Mouse (Mus musculus): Measurements from ENCODE around the gene Col12a1.
"Not testable (repeated sequence)": the region's sequence is repeated elsewhere in the genome, so short reads cannot be mapped to it uniquely, and the experiment has no call there.

Gene Col12a1

GRCm38 (mm10) chr9:79689342-79689741, 29.3 kb downstream of the Col12a1 start:
- no peak for DNase-seq

GRCm38 (mm10) chr9:79687227-79687626, 31.4 kb downstream of the Col12a1 start:
- DNase-seq: no peak

GRCm38 (mm10) chr9:79686049-79686448, 32.6 kb downstream of the Col12a1 start:
- no peak for DNase-seq

GRCm38 (mm10) chr9:79680453-79681240, 38.0 kb downstream of the Col12a1 start:
- DNase-seq: peak; percentile 18

GRCm38 (mm10) chr9:79668806-79669205, 49.8 kb downstream of the Col12a1 start:
- not testable (repeated sequence) for DNase-seq

- DNase-seq: no peak
These were observed 65.1 kb downstream of the Col12a1 start for GRCm38 (mm10) chr9:79653327-79654150.

GRCm38 (mm10) chr9:79648587-79648986, 70.0 kb downstream of the Col12a1 start:
- no peak for DNase-seq

DNA sequence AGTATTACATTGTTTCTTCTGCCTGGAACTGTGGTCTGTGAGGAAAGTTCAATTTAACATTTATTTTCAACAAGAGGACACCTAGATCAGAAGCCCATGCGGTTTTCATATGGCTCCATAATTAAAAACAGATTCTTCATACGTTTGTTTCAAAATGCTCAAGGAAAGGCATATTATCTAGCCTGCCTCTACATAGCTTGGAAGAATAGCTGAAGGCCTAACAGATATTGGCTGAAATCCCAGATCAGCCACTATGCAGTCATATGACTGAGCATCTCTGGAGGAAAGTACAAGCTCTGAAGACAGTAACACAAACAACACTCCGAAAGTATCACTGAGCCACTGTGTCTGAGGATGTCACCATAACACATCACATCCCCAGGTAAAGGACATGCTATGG, 72.9 kb downstream of the Col12a1 start:
- DNase-seq: peak; percentile 10

DNA sequence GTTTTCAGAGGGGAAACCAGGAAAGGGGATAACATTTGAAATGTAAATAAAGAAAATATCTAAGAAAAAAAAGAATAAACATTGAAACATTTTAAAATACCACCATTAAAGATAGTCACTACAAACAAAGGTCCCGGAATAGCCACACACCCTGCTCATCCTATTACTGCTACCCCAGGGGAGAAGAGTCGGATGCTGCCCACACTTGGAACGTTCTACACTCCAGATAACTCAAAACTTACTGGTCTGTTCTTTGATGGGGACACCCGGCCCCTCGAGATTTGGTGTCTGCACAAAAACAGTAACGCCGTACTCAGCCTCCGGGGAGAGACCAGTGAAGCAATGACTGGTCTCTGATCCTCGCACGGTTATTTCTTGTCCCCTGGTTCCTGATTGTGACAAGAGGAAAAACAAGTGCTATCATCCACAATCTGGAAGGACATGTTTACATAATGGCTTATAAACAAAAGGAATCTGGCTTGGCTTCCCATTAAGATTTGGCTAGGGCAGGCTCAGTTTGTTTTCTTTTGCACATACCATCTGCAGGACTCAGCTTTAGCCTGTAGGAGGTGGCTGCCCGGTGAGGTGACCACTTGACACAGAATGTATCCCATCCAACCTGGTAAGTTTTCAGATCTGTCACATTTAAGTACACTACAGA, 79.1 kb downstream of the Col12a1 start:
- DNase-seq: no peak

DNA sequence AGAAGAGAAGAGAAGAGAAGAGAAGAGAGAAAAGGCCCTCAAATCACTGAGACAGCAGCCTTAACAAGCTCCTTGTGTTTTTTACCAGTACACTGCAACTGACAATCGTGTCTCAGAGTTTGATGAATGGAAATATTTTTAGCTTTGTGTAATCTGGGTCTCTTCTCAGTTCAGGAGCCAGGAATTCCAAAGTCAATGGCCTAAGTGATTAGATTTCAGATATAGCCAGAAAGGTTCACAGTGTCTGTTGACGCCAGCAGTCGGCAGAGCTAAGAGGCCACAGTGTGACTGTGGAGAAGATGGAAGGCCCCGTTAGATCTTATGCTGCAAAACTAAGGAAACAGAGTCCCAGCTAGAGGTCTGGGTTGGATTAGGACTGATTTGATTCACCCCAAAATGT, 80.8 kb downstream of the Col12a1 start:
- no peak for DNase-seq

GRCm38 (mm10) chr9:79634076-79634475, 84.6 kb downstream of the Col12a1 start:
- DNase-seq: no peak

DNA sequence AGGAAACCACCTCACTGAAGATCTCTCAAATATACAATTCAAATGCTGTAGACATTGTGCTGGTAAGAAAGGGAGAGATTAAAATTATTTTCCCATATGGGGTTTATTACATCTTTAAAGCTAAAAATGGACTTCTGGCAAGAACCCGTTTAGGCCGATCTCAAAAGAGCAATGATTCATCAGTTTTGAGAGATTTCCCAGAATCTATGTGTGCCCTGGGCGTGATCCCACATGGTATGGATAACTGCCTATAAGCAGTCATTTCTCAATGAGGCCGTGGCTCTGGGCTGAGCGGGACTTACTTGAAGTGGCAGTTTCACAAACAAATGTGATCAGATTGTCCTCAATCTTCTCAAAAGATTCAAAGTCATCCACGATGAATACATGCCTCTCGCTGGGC, 87.4 kb downstream of the Col12a1 start:
- DNase-seq: no peak

DNA sequence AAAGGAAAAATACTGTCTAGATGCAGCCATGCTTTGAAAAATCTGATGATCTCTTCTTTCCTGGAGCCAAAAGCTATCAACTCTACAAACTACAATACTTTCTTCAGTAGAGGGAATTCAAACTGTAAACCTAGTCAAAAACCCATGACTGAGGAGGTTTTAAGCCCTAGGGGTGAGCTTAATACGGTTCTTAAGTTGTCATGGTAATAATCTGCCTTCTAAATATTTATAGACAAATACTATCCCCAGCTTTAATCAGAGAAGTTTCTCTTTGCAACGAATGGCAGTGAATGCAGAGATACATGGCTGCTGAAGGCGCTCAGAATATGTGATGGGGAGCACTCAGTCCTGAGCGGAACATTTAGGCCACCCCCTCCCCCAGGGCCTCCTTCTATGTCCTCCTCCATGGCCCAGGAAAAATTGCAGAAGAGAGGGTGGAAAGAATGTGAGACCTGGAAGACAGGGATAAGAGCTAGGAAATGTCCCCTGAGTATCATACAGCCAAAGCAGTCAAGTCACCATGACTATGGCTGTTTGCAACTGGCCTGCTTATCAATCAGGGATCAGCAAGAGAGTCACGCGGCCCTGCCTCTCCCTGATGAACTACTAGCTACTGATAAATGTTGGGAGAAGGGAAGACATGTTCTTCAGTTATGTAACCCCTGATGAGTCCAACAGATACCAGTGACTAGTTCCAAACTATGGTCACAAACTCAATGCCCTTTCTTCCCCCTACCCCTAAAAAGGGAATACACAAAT, 99.6 kb downstream of the Col12a1 start:
- no peak for DNase-seq

DNA sequence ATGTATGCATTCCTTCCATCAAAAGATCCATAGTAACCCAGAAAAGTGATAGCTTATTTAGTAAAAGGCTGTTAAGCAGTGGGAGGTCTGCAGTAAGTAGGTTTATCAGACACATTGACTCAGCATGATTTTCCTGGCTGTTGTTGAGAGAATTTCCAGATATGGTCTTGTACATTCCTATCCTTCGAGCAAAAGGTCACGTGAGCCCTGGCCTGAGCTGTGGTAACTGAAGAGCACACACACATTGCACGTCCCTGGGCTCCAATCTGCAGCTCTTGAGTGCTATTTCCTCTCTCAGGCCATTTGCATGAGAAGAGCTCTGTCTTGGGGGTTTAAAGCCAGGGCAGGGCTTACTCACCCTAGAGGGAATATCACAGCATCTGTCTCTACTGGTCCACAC, 101.3 kb downstream of the Col12a1 start:
- peak; percentile 61 for DNase-seq

GRCm38 (mm10) chr9:79616040-79616439, 102.6 kb downstream of the Col12a1 start:
- DNase-seq: no peak

DNA sequence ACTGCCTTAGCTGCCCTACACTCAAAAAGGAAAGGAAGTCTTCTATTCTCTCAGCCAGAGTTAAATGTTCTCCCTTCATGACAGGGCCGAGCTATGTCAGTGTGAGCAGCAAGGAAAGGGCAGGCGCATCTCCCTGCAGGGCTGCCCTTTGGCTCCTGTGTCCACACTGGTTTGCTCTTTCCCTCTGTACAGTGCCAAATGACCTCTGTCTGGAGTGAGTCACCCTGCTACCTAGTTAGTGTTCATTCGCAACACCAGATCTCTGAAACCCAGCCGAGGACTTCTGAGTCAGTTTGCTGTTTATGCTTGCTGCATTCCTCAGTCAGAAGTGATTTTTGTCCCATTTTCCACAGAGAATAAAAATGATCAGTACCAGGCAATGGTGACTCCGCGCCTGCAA, 108.3 kb downstream of the Col12a1 start:
- peak; percentile 66 for DNase-seq

DNA sequence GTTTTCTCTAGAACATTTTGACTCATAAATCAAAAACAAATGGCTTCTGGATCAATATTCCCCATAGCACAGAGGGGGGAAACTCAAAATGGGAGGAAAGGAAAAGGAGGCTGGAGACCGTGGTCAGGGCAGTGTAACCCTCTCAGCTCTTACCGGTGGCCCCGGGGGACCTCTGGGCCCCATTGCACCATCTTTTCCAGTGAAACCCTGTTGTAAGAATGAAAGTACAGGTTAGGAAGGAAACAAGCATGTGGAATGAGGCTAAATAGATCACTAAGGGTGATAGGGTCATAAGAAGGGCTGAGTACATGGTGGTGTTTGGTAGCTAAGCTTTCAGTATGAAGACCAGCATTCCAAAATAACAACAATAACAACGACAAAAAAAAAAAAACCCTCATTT, 109.0 kb downstream of the Col12a1 start:
- DNase-seq: no peak

- no peak for DNase-seq
These were observed 109.8 kb downstream of the Col12a1 start for GRCm38 (mm10) chr9:79608795-79609194.

GRCm38 (mm10) chr9:79608062-79608531, 110.5 kb downstream of the Col12a1 start:
- peak; percentile 30 for DNase-seq

GRCm38 (mm10) chr9:79606122-79606521, 112.5 kb downstream of the Col12a1 start:
- no peak for DNase-seq

- no peak for DNase-seq
These were observed 112.9 kb downstream of the Col12a1 start for GRCm38 (mm10) chr9:79605722-79606121.

DNA sequence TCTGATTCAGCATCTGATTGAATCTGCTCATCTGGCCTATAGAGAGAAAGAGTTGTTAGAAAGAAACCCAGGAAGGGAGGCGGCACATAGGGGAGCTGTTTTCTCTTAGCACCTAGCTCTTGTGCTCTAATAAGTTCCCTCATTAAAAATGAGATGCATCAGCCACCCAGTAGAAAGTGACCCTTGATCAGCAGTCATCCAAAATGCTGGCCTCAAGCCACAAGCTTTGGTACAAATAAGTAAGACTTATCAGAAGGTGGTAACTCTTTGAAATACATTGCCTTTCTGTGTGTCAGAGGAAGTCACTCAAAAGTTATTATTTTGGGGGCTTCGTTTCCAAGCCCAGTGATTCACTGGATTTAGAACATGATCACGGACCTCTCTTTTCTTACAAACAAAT, 114.1 kb downstream of the Col12a1 start:
- no peak for DNase-seq

DNA sequence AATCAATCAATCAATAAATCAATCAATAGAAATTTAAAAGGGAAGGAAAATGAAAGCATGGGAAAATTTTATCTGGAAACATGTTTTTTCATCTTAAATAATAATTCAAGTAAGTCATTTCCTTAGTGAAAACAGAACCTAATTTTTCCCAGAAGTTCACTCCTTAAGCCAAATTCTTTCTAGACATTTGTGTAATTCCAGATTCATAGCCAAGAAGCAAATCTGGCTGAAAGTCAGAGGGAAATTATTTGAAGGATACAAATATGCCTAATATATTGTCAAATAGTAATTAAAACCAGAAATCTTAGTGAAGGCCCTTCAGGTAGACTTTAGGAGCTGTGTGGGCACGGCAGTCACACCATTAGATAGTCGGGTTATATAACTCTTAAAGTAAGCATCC, 115.2 kb downstream of the Col12a1 start:
- no peak for DNase-seq
